Mouse (Mus musculus) MEL-GATA-1-ER (cell line): ENCODE measurements around the gene Olfr382.
"Not testable (repeated sequence)": the region's sequence is repeated elsewhere in the genome, so short reads cannot be mapped to it uniquely, and the experiment has no call there.

ENCODE experiments used
- DNase-seq: peaks from one replicate; pipeline ENCODE4 v3.0.0-alpha.2; 2012; ENCODE audit warnings: low read depth; ENCODE audit errors: extremely low read depth

Olfr382 gene

DNA sequence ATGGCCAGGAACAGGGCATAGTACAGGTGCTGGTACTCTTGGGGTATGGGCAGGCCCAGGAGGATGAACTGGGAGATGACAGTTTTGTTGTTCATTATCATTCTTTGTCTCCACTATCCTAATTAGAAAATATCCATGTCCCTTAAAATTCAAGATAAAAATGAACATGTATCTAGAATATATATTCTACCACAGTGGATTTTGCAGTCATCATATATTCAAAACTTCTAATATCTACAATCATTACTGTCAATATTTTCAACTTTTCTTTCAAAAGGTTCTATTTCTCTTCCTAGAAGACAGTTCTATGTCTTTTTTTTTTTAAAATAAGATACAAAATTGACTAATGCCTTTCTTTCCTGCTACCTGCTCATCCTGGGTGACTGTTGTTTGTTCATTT, at the start of gene Olfr382:
Gene Olfr382 (minus strand): TSS at position 101 of the 400 bp plus-strand sequence.
- DNase-seq: no peak

- not testable (repeated sequence) for DNase-seq
Measured at GRCm38 (mm10) chr11:73528971-73529370, 12.0 kb upstream of the Olfr382 start.

- no peak for DNase-seq
Measured at GRCm38 (mm10) chr11:73491503-73491902, 25.5 kb downstream of the Olfr382 start, which contains the start of gene Olfr381. Gene Olfr381 (minus strand): TSS chr11:73491603.
